Mouse (Mus musculus): ENCODE measurements around the gene Fars2. TPM values are rescaled to one million over a fixed set of nuclear protein-coding genes. Genes with fewer than 3 reads are reported as not detected.
"Not testable (repeated sequence)": the region's sequence is repeated elsewhere in the genome, so short reads cannot be mapped to it uniquely, and the experiment has no call there.

The Fars2 gene
- polyA plus RNA-seq, 1 experiment, result 34.9 TPM

DNA sequence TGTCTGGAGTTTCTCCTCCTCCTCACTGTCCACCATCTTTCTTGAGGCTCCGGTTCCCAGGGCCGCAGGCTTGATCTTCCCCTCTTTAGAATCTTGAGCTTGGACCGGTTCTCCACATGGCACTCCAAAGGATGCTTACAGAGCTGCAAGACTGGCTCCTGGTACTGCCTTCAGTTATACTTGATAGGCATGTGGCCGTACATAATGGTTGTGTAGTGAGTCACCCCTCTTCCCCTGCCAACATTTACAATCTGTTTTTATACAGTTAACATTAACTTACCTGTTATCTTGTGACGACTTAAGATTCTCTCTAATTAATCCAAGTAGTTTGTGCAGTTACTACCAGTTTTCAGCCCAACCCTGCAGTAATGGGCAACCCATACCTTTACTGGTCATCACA lies 46.2 kb downstream of the Fars2 start:
- WGBS, result 87% methylated on average over 5 of the region's 5 CpGs
- TF ChIP-seq POLR2A (IDR thresholded peaks at IDR 0.05; ENCODE audit: borderline replicate concordance, extremely low read depth, low read depth, low read length) (no peak), CTCF (IDR thresholded peaks at IDR 0.05; ENCODE audit: insufficient read depth, low read length) (no peak)
- H3K4me1 ChIP-seq (ENCODE audit: control insufficient read depth, insufficient read depth, low read length), result no peaks in the 10 kb centered on the region
- no peak overlapping the region for H3K4me3 ChIP-seq (replicated peaks; ENCODE audit: extremely low read depth, low read depth, low read length)
- no peak for DNase-seq

DNA sequence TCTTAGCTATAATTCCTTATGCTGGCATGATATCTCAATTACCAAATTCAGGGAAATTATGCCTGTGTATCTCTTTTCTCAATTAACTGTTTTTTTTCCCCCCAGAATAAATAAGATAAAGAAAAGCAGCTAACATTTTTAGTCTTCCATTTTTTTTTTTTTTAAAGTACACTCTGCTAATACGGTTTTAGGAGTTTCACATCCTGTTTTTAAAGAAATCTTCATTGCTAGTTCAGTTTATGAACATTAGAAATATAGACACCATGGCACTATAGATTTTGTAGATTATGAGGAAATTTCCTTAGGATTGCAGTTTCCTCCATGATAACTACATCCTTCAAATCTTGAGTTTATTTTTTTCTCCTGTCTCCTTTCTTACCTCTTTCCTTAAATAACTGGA lies 46.7 kb downstream of the Fars2 start:
- no peak overlapping the region for H3K4me3 ChIP-seq (replicated peaks; ENCODE audit: extremely low read depth, low read depth, low read length)
- TF ChIP-seq CTCF (IDR thresholded peaks at IDR 0.05; ENCODE audit: insufficient read depth, low read length), result no peak
- TF ChIP-seq POLR2A (IDR thresholded peaks at IDR 0.05; ENCODE audit: borderline replicate concordance, extremely low read depth, low read depth, low read length), result no peak
- DNase-seq, result no peak
- H3K4me1 ChIP-seq (ENCODE audit: control insufficient read depth, insufficient read depth, low read length), result no peaks in the 10 kb centered on the region
- 58% methylated on average over 1 of the region's 1 CpGs for WGBS

DNA sequence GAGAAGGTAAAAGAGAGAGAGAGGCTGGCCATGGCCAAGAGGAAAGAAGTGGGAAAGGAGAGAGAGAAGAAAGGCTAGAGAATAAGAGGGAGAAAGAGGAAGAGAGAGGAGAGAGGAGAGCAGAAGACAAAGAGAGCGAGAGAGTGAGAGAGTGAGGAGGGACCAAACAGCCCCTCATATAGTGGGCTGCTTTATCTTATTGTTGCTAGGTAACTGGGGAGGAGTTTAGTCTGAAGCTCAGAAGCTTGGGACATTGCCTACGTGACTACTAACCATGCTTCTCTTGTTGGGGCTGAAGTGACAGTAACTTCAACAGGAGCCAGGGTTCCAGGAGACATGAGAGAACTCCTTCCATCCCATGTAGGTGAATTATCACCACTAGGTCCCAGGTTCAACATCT lies 55.8 kb downstream of the Fars2 start:
- 71% methylated on average over 2 of the region's 2 CpGs for WGBS
- H3K4me1 ChIP-seq (ENCODE audit: control insufficient read depth, insufficient read depth, low read length); DNase-seq; H3K4me3 ChIP-seq (replicated peaks; ENCODE audit: extremely low read depth, low read depth, low read length): not testable (repeated sequence)

DNA sequence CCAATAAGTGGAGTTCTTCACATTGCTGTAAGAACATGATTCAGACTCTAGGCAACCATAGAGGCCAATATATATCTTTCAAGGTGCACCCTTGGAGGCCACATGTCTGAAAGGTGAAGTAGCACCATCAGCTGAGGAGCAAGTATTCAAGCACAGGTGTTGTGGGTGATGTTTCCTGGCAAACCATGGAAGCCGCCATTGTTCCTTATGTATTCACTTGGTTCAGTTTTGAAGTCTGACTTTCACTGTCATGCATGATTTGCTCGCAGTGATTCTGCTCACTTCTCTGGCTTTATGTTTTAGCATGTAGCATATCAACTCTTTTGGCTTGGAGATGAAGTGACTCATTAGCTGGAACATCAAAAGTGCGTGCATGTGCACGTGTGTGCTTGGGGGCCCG lies 56.9 kb downstream of the Fars2 start:
- DNase-seq, result no peak
- no peak overlapping the region for H3K4me3 ChIP-seq (replicated peaks; ENCODE audit: extremely low read depth, low read depth, low read length)
- H3K4me1 ChIP-seq (ENCODE audit: control insufficient read depth, insufficient read depth, low read length), result peaks cover 2% of the 10 kb centered on the region
- no peak for TF ChIP-seq CTCF (IDR thresholded peaks at IDR 0.05; ENCODE audit: insufficient read depth, low read length)
- TF ChIP-seq POLR2A (IDR thresholded peaks at IDR 0.05; ENCODE audit: borderline replicate concordance, extremely low read depth, low read depth, low read length), result no peak
- 93% methylated on average over 5 of the region's 5 CpGs for WGBS

DNA sequence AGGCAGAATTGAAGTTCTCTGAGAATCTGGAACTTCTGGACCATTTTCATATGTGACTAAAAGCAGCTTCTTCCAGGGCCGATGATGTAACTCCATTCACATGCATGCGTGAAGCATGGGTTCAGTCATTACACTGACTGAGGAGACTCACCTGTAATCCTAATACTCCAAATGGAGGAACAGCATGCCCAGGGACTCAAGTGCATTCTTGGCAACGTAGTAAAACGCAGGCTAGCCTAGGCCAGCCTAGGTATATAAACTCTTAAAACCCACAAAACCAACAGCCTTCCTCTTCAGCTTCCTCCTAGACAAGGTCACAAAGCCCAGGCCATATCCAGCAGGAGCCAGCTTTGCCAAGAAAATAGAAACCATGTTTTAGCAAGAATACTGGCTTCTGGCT lies 57.6 kb downstream of the Fars2 start:
- Histone ChIP-seq H3K4me3 (replicated peaks; ENCODE audit: extremely low read depth, low read depth, low read length) (no peak overlapping the region), H3K4me1 (ENCODE audit: control insufficient read depth, insufficient read depth, low read length) (peaks cover 2% of the 10 kb centered on the region)
- DNase-seq, result peak; percentile 30
- TF ChIP-seq CTCF (IDR thresholded peaks at IDR 0.05; ENCODE audit: insufficient read depth, low read length) (no peak), POLR2A (IDR thresholded peaks at IDR 0.05; ENCODE audit: borderline replicate concordance, extremely low read depth, low read depth, low read length) (no peak)
- 64% methylated on average over 4 of the region's 4 CpGs for WGBS

DNA sequence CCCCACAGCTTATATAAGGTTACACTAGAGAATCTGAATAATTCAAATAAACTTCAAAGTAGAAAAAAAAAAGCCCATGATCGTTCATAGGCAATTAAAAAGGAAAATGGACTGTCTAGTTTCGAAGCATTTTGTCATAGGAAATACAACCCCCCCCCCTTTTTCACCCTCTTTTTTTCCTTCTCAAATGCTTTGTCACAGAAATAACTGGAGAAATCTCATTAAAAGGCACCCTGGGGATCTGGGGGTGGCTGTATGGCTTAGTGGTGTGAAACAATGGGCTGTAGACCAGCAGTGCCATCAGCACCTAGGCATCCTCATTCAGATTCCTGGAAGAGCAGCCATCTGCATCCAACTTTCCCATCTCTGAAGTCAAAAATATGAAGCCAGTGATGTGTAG lies 64.0 kb downstream of the Fars2 start:
- DNase-seq, result no peak
- WGBS, result 80% methylated on average over 2 of the region's 2 CpGs
- H3K4me3 ChIP-seq (replicated peaks; ENCODE audit: extremely low read depth, low read depth, low read length), result no peak overlapping the region

DNA sequence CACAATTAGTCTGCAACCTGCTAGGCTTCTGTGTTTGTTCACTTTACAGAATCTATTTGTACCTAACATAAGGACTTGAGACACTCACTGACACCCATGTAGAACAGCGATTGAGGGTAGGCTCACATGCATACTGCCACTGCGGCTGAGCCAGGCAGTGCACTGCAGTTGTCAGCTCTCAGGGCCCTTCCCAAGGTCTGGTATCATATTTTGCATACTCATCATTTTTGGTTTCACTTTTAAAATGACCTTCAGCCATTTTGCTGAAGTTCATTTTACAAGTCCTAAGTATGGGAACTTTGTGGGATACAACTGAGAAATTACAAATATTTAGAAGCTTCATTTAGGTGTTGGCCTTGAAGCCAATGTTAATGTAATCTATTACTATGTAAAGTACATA lies 73.4 kb downstream of the Fars2 start:
- TF ChIP-seq CTCF (IDR thresholded peaks at IDR 0.05; ENCODE audit: insufficient read depth, low read length) (no peak), POLR2A (IDR thresholded peaks at IDR 0.05; ENCODE audit: borderline replicate concordance, extremely low read depth, low read depth, low read length) (no peak)
- Histone ChIP-seq H3K4me3 (replicated peaks; ENCODE audit: extremely low read depth, low read depth, low read length) (no peak overlapping the region), H3K4me1 (ENCODE audit: control insufficient read depth, insufficient read depth, low read length) (peaks cover 2% of the 10 kb centered on the region)
- 90% methylated on average over 2 of the region's 2 CpGs for WGBS
- DNase-seq, result no peak

More for the DNA sequence above, 64.0 kb downstream of the Fars2 start:
- no peak for TF ChIP-seq POLR2A (IDR thresholded peaks at IDR 0.05; ENCODE audit: borderline replicate concordance, extremely low read depth, low read depth, low read length)
- peaks cover 2% of the 10 kb centered on the region; the same call in 1 of the 2 replicates for H3K4me1 ChIP-seq (ENCODE audit: control insufficient read depth, insufficient read depth, low read length)

DNA sequence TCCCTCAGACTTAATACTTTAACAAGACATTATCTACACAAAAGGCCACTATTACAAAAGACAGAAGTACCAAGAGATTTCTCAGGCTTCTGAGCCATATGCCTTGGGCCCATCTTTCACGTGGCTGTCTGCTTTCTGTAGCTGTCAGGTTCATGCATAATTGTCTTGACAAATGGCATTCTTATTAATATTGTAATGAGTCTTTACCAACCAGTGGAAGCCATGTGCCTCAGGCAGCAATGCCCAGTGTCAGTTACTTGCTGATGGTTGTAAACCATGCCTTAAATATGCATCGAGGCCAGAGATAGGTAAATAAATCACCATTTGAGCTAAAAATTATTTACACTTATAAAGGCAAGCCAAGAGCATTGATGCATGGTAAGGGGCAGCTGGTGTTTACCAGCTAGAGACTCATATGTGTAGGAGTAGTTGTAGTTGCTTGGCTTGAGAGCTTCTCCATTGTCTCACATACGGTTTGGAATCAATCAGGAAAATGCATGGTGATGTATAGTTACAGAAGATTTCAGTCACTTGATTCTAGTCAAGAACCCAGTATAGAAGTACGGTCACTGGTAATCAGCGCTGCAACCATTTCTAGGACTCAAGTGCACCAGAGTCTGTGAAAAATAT lies 76.4 kb downstream of the Fars2 start:
- DNase-seq, result no peak
- TF ChIP-seq POLR2A (IDR thresholded peaks at IDR 0.05; ENCODE audit: borderline replicate concordance, extremely low read depth, low read depth, low read length), result no peak
- TF ChIP-seq CTCF (IDR thresholded peaks at IDR 0.05; ENCODE audit: insufficient read depth, low read length), result no peak
- 77% methylated on average over 5 of the region's 5 CpGs for WGBS
- Histone ChIP-seq H3K4me1 (ENCODE audit: control insufficient read depth, insufficient read depth, low read length) (peaks cover 2% of the 10 kb centered on the region), H3K4me3 (replicated peaks; ENCODE audit: extremely low read depth, low read depth, low read length) (no peak overlapping the region)

DNA sequence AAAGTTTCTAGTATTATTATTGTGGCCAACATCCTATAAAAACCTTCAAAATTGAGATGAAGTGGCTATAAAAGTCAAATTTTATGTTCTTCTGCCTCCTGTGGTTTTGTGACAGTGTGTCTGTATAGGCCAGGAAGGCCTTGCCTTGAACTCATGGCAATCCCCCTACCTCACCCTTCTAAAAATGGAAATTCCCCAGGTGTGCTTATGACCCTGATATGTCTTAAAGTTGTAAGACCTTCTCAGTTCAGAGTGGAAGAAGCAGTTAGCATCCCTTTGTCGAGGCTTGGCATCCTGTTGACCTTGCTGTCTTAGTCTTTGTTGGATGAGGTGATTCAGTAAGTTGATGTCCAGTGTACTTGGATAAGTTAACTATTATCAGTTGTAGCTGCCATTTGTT lies 82.1 kb downstream of the Fars2 start:
- 77% methylated on average over 1 of the region's 1 CpGs for WGBS
- no peaks in the 10 kb centered on the region; the same call in 1 of the 2 replicates for H3K4me1 ChIP-seq (ENCODE audit: control insufficient read depth, insufficient read depth, low read length)
- DNase-seq, result no peak
- H3K4me3 ChIP-seq (replicated peaks; ENCODE audit: extremely low read depth, low read depth, low read length), result no peak overlapping the region
- TF ChIP-seq POLR2A (IDR thresholded peaks at IDR 0.05; ENCODE audit: borderline replicate concordance, extremely low read depth, low read depth, low read length) (no peak), CTCF (IDR thresholded peaks at IDR 0.05; ENCODE audit: insufficient read depth, low read length) (no peak)

DNA sequence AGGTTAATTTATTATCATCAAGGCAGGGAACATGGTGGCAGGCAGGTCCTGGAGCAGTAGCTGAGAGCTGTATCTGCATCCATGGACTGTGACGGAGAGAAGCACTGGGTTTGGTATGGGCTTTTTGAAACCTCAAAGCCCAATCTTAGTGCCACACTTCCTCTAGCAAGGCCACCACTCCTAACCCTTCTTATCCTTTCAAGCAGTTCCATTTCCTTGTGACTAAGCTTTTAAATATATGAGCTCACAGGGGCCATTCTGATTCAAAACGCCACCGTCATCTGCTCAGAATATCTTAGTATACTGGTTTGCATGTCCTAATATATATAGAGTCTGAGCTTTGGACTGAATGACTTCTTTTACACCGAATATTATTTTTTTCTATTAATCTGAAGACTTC lies 83.2 kb downstream of the Fars2 start:
- TF ChIP-seq POLR2A (IDR thresholded peaks at IDR 0.05; ENCODE audit: borderline replicate concordance, extremely low read depth, low read depth, low read length) (no peak), CTCF (IDR thresholded peaks at IDR 0.05; ENCODE audit: insufficient read depth, low read length) (no peak)
- H3K4me1 ChIP-seq (ENCODE audit: control insufficient read depth, insufficient read depth, low read length), result no peaks in the 10 kb centered on the region; the same call in 1 of the 2 replicates
- WGBS, result 76% methylated on average over 4 of the region's 4 CpGs
- DNase-seq, result no peak
- no peak overlapping the region for H3K4me3 ChIP-seq (replicated peaks; ENCODE audit: extremely low read depth, low read depth, low read length)
